Mouse (Mus musculus): ENCODE data around the gene Cox5b. TPM values are rescaled to one million over a fixed set of nuclear protein-coding genes. Genes with fewer than 3 reads are reported as not detected.
"Not testable (repeated sequence)": the region's sequence is repeated elsewhere in the genome, so short reads cannot be mapped to it uniquely, and the experiment has no call there.

Gene Cox5b
- total RNA-seq (2018; cell fraction: chromatin; rRNA removed) = 10 to 100 TPM; 15.7 to 78.9 (median 50.6) TPM
- total RNA-seq (2018; cell fraction: cytosol; rRNA removed) = 100 to 1,000 TPM; 169 to 266 (median 209) TPM
- total RNA-seq (2018; cell fraction: nucleus; rRNA removed) = 100 to 1,000 TPM in 2 of 26 experiments, 10 to 100 TPM in 24; 24.2 to 109 (median 64.0) TPM
- polyA plus RNA-seq (2018) = 151 to 228 TPM (median 160 TPM) in 3 replicates

GRCm38 (mm10) chr1:36691271-36692155 is at the start of gene Cox5b:
Gene Cox5b (plus strand): TSS chr1:36691449.
- H3K27ac ChIP-seq = peak within 1 kb of the TSS; percentile 51
- 1% methylated on average over 58 of the region's 68 CpGs for WGBS (ENCODE audit: missing documents)
- peaks cover 3% of the 10 kb centered on the region; the same call in 1 of the 2 replicates for H3K36me3 ChIP-seq (ENCODE audit: inconsistent target)
- H3K4me3 ChIP-seq (ENCODE audit: inconsistent target) = peak within 1 kb of the TSS; percentile 95
- H3K79me2 ChIP-seq (ENCODE audit: inconsistent target) = peaks cover 15% of the 10 kb centered on the region

GRCm38 (mm10) chr1:36643957-36644614 is 47.2 kb upstream of the Cox5b start:
- WGBS (ENCODE audit: missing documents) = 100% methylated on average over 3 of the region's 7 CpGs
- no peaks in the 10 kb centered on the region for H3K79me2 ChIP-seq (ENCODE audit: inconsistent target)
- no peaks in the 10 kb centered on the region for H3K36me3 ChIP-seq (ENCODE audit: inconsistent target)
- no peak overlapping the region for H3K4me3 ChIP-seq (ENCODE audit: inconsistent target)
- H3K27ac ChIP-seq = no peak overlapping the region

GRCm38 (mm10) chr1:36644615-36645007 is 46.6 kb upstream of the Cox5b start:
- Histone ChIP-seq H3K4me3 (ENCODE audit: inconsistent target) (no peak overlapping the region), H3K79me2 (ENCODE audit: inconsistent target) (no peaks in the 10 kb centered on the region), H3K36me3 (ENCODE audit: inconsistent target) (no peaks in the 10 kb centered on the region), H3K27ac (no peak overlapping the region)
- WGBS (ENCODE audit: missing documents) = 90% methylated on average over 9 of the region's 9 CpGs

GRCm38 (mm10) chr1:36646285-36646684 is 45.0 kb upstream of the Cox5b start:
- Histone ChIP-seq H3K79me2 (ENCODE audit: inconsistent target) (no peaks in the 10 kb centered on the region), H3K36me3 (ENCODE audit: inconsistent target) (no peaks in the 10 kb centered on the region), H3K4me3 (ENCODE audit: inconsistent target) (no peak overlapping the region), H3K27ac (no peak overlapping the region)
- WGBS (ENCODE audit: missing documents) = 68% methylated on average over 3 of the region's 3 CpGs

- Histone ChIP-seq H3K79me2 (ENCODE audit: inconsistent target) (no peaks in the 10 kb centered on the region), H3K36me3 (ENCODE audit: inconsistent target) (no peaks in the 10 kb centered on the region), H3K27ac (no peak overlapping the region), H3K4me3 (ENCODE audit: inconsistent target) (no peak overlapping the region)
- whole genome bisulfite sequencing (ENCODE audit: missing documents) = 73% methylated on average over 5 of the region's 5 CpGs
Measured at GRCm38 (mm10) chr1:36647631-36648030, 43.6 kb upstream of the Cox5b start.

- Histone ChIP-seq H3K36me3 (ENCODE audit: inconsistent target) (no peaks in the 10 kb centered on the region), H3K4me3 (ENCODE audit: inconsistent target) (no peak overlapping the region), H3K79me2 (ENCODE audit: inconsistent target) (no peaks in the 10 kb centered on the region), H3K27ac (no peak overlapping the region)
- WGBS (ENCODE audit: missing documents) = 100% methylated on average over 5 of the region's 5 CpGs
Measured at GRCm38 (mm10) chr1:36655039-36655438, 36.2 kb upstream of the Cox5b start.

GRCm38 (mm10) chr1:36656233-36656632 is 35.0 kb upstream of the Cox5b start:
- WGBS (ENCODE audit: missing documents) = 100% methylated on average over 3 of the region's 3 CpGs

GRCm38 (mm10) chr1:36657658-36658415 is 33.4 kb upstream of the Cox5b start:
- Histone ChIP-seq H3K79me2 (ENCODE audit: inconsistent target) (no peaks in the 10 kb centered on the region), H3K36me3 (ENCODE audit: inconsistent target) (no peaks in the 10 kb centered on the region), H3K4me3 (ENCODE audit: inconsistent target) (no peak overlapping the region), H3K27ac (no peak overlapping the region)
- WGBS (ENCODE audit: missing documents) = 80% methylated on average over 4 of the region's 4 CpGs

More at GRCm38 (mm10) chr1:36656233-36656632, 35.0 kb upstream of the Cox5b start:
- H3K79me2 ChIP-seq (ENCODE audit: inconsistent target) = no peaks in the 10 kb centered on the region
- no peak overlapping the region for H3K27ac ChIP-seq
- H3K4me3 ChIP-seq (ENCODE audit: inconsistent target) = no peak overlapping the region
- H3K36me3 ChIP-seq (ENCODE audit: inconsistent target) = no peaks in the 10 kb centered on the region

GRCm38 (mm10) chr1:36658621-36659399 is 32.4 kb upstream of the Cox5b start:
- H3K79me2 ChIP-seq (ENCODE audit: inconsistent target) = no peaks in the 10 kb centered on the region
- no peaks in the 10 kb centered on the region for H3K36me3 ChIP-seq (ENCODE audit: inconsistent target)
- 81% methylated on average over 7 of the region's 7 CpGs for WGBS (ENCODE audit: missing documents)
- H3K27ac ChIP-seq = no peak overlapping the region
- no peak overlapping the region for H3K4me3 ChIP-seq (ENCODE audit: inconsistent target)

- Histone ChIP-seq H3K36me3 (ENCODE audit: inconsistent target) (no peaks in the 10 kb centered on the region), H3K4me3 (ENCODE audit: inconsistent target) (no peak overlapping the region), H3K79me2 (ENCODE audit: inconsistent target) (no peaks in the 10 kb centered on the region), H3K27ac (no peak overlapping the region)
- WGBS (ENCODE audit: missing documents) = 64% methylated on average over 4 of the region's 4 CpGs
Measured at GRCm38 (mm10) chr1:36664457-36664856, 26.8 kb upstream of the Cox5b start.

- WGBS (ENCODE audit: missing documents) = 88% methylated on average over 11 of the region's 11 CpGs
- H3K36me3 ChIP-seq (ENCODE audit: inconsistent target) = no peaks in the 10 kb centered on the region
Measured at GRCm38 (mm10) chr1:36665165-36665723, 26.0 kb upstream of the Cox5b start.

GRCm38 (mm10) chr1:36665934-36666333 is 25.3 kb upstream of the Cox5b start:
- Histone ChIP-seq H3K27ac (no peak overlapping the region), H3K4me3 (ENCODE audit: inconsistent target) (no peak overlapping the region), H3K79me2 (ENCODE audit: inconsistent target) (no peaks in the 10 kb centered on the region), H3K36me3 (ENCODE audit: inconsistent target) (no peaks in the 10 kb centered on the region)
- WGBS (ENCODE audit: missing documents) = 90% methylated on average over 4 of the region's 4 CpGs

More at GRCm38 (mm10) chr1:36665165-36665723, 26.0 kb upstream of the Cox5b start:
- Histone ChIP-seq H3K4me3 (ENCODE audit: inconsistent target) (no peak overlapping the region), H3K79me2 (ENCODE audit: inconsistent target) (no peaks in the 10 kb centered on the region), H3K27ac (no peak overlapping the region)

- 90% methylated on average over 2 of the region's 4 CpGs for WGBS (ENCODE audit: missing documents)
Measured at GRCm38 (mm10) chr1:36668007-36668406, 23.2 kb upstream of the Cox5b start.

More at GRCm38 (mm10) chr1:36668007-36668406, 23.2 kb upstream of the Cox5b start:
- H3K27ac ChIP-seq; H3K4me3 ChIP-seq (ENCODE audit: inconsistent target); H3K79me2 ChIP-seq (ENCODE audit: inconsistent target); H3K36me3 ChIP-seq (ENCODE audit: inconsistent target): not testable (repeated sequence)
